8 mouse cellular contexts compared by ENCODE assay signal in genomic region chr5:143817116-143817930, GRCm38 (mm10). TPM values are rescaled to one million over a fixed set of nuclear protein-coding genes. Genes with fewer than 3 reads are reported as not detected.
DNase-seq lines count a peak whose midpoint lies in the region; ATAC-seq and TF ChIP-seq lines count a peak whose summit lies in the region.

Gene Eif2ak1 (plus strand): TSS chr5:143817788.

- H3K27ac ChIP-seq in MEL (ENCODE audit: control insufficient read depth, low read depth, low read length): peak within 1 kb of the TSS; percentile 72
- no peak within 1 kb of the TSS for H3K27ac ChIP-seq in cerebellum, adult 2 months (ENCODE audit: insufficient read depth, low read length)
- peak within 1 kb of the TSS; percentile 76 for H3K27ac ChIP-seq in forebrain, postnatal 0 days (ENCODE audit: low read depth, low read length)
- H3K27ac ChIP-seq in lung, embryonic 15.5 days: peak within 1 kb of the TSS; percentile 51

- TF ChIP-seq CTCF in MEL (IDR thresholded peaks at IDR 0.05 in 2 of 3, conservative IDR thresholded peaks at IDR 0.05 in 1 of 3; ENCODE audit: control insufficient read depth in 1 of 3, insufficient read depth in 1 of 3, low read depth in 2 of 3, low read length in 3 of 3, poor library complexity in 1 of 3, severe bottlenecking in 1 of 3): peak; percentile 54 to 75 (median 55)
- peak; percentile 27; the same call in 1 of the 2 replicates for TF ChIP-seq CTCF in cerebellum, adult 2 months (IDR thresholded peaks at IDR 0.05; ENCODE audit: borderline replicate concordance, insufficient read depth, low read depth, low read length)
- TF ChIP-seq CTCF in forebrain, postnatal 0 days (IDR thresholded peaks at IDR 0.05; ENCODE audit: low read depth): peak; percentile 67

- peak; percentile 81 for TF ChIP-seq RAD21 in MEL (IDR thresholded peaks at IDR 0.05; ENCODE audit: low read depth, low read length)

- peak; percentile 99 for ATAC-seq in forebrain, postnatal 0 days
- peak; percentile 99 for ATAC-seq in lung, embryonic 15.5 days (ENCODE audit: borderline replicate concordance, extremely low read depth, low FRiP score, low TSS enrichment)

- H3K9ac ChIP-seq in MEL (ENCODE audit: control insufficient read depth, low read depth, low read length, poor library complexity, severe bottlenecking): peak within 1 kb of the TSS; percentile 81
- H3K9ac ChIP-seq in forebrain, postnatal 0 days: peak within 1 kb of the TSS; percentile 76
- H3K9ac ChIP-seq in lung, embryonic 15.5 days: peak within 1 kb of the TSS; percentile 66

- peaks cover 20% of the 10 kb centered on the region for H3K79me2 ChIP-seq in MEL (ENCODE audit: control insufficient read depth, insufficient read depth, low read length, poor library complexity)

- H3K4me1 ChIP-seq in MEL (ENCODE audit: control insufficient read depth in 1 of 2, insufficient read depth in 2 of 2, low read length in 2 of 2): peaks cover 0 to 6% of the 10 kb centered on the region in 2 experiments; a peak in 1 of 4 replicates
- no peaks in the 10 kb centered on the region; the same call in 1 of the 2 replicates for H3K4me1 ChIP-seq in cerebellum, adult 2 months (ENCODE audit: control insufficient read depth, insufficient read depth, low read length)
- peaks cover 6% of the 10 kb centered on the region; the same call in 1 of the 2 replicates for H3K4me1 ChIP-seq in forebrain, postnatal 0 days (ENCODE audit: insufficient read depth)
- H3K4me1 ChIP-seq in lung, embryonic 15.5 days: peaks cover 11% of the 10 kb centered on the region

- no peak for TF ChIP-seq EP300 in MEL (IDR thresholded peaks at IDR 0.05; ENCODE audit: low read depth in 1 of 2, low read length in 2 of 2)

- H3K36me3 ChIP-seq in MEL (ENCODE audit: control insufficient read depth in 1 of 2, insufficient read depth in 2 of 2, low read length in 2 of 2): peaks cover 0 to 5% of the 10 kb centered on the region in 2 experiments; a peak in 1 of 4 replicates
- H3K36me3 ChIP-seq in forebrain, postnatal 0 days (ENCODE audit: insufficient read depth): no peaks in the 10 kb centered on the region
- H3K36me3 ChIP-seq in lung, embryonic 15.5 days: no peaks in the 10 kb centered on the region

- peak within 1 kb of the TSS; percentile 81 to 90 for H3K4me3 ChIP-seq in MEL (ENCODE audit: control insufficient read depth in 1 of 2, insufficient read depth in 1 of 2, low read depth in 2 of 2, low read length in 2 of 2)
- H3K4me3 ChIP-seq in cerebellum, adult 2 months (replicated peaks; ENCODE audit: insufficient read depth, low read depth, low read length): peak within 1 kb of the TSS; percentile 85
- H3K4me3 ChIP-seq in forebrain, postnatal 0 days (ENCODE audit: low read depth, low read length): peak within 1 kb of the TSS; percentile 87
- H3K4me3 ChIP-seq in lung, embryonic 15.5 days: peak within 1 kb of the TSS; percentile 76

- peak within 1 kb of the TSS; percentile 71 for H3K4me2 ChIP-seq in forebrain, postnatal 0 days (ENCODE audit: low read depth)
- peak within 1 kb of the TSS; percentile 92 for H3K4me2 ChIP-seq in lung, embryonic 15.5 days

- H3K9me3 ChIP-seq in MEL (replicated peaks; ENCODE audit: insufficient read depth, low read length): no peaks in the 10 kb centered on the region
- no peaks in the 10 kb centered on the region for H3K9me3 ChIP-seq in forebrain, postnatal 0 days (ENCODE audit: low read length)
- H3K9me3 ChIP-seq in lung, embryonic 15.5 days: no peaks in the 10 kb centered on the region

- under 1% methylated on average over 37 of the region's 37 CpGs for WGBS in cerebellum, adult 2 months
- 2% methylated on average over 37 of the region's 37 CpGs for WGBS in forebrain, postnatal 0 days
- 1% methylated on average over 36 of the region's 37 CpGs for WGBS in lung, embryonic 15.5 days

- H3K27me3 ChIP-seq in MEL (ENCODE audit: control insufficient read depth in 1 of 2, insufficient read depth in 2 of 2, low read length in 2 of 2): no peaks in the 10 kb centered on the region
- H3K27me3 ChIP-seq in cerebellum, adult 2 months (ENCODE audit: control insufficient read depth, insufficient read depth, low read length): no peaks in the 10 kb centered on the region
- no peaks in the 10 kb centered on the region for H3K27me3 ChIP-seq in forebrain, postnatal 0 days (ENCODE audit: insufficient read depth, low read length)
- no peaks in the 10 kb centered on the region for H3K27me3 ChIP-seq in lung, embryonic 15.5 days

- TF ChIP-seq POLR2A in MEL (IDR thresholded peaks at IDR 0.05; ENCODE audit: control insufficient read depth in 1 of 2, insufficient read depth in 1 of 2, low read depth in 1 of 2, low read length in 2 of 2, poor library complexity in 1 of 2): peak; percentile 74 to 90
- peak; percentile 82 for TF ChIP-seq POLR2A in cerebellum, adult 2 months (IDR thresholded peaks at IDR 0.05; ENCODE audit: borderline replicate concordance, insufficient read depth, low read length)

- DNase-seq in MEL (ENCODE audit: low read depth, low spot score): peak; percentile 96
- DNase-seq in cerebellum, adult 2 months: peak; percentile 91 to 95
- peak; percentile 95 for DNase-seq in forebrain, postnatal 0 days
- peak; percentile 95 for DNase-seq in heart, postnatal 4 days
- DNase-seq in layer of hippocampus, adult 8-10 months (ENCODE audit: low spot score in 2 of 2): peak; percentile 88 to 89
- DNase-seq in ovary, adult 18-20 months (ENCODE audit: low spot score): peak; percentile 88
- peak; percentile 95 for DNase-seq in thymus, postnatal 0 days (ENCODE audit: low spot score)

TF ChIP-seq in MEL, 35 proteins besides CTCF, POLR2A, EP300 and RAD21 (continues in another document):
- no peak for TF ChIP-seq UBTF (IDR thresholded peaks at IDR 0.05; ENCODE audit: borderline replicate concordance, insufficient read depth, low read depth, low read length)
- no peak; the same call in 1 of the 2 replicates for TF ChIP-seq KAT2A (conservative IDR thresholded peaks at IDR 0.05; ENCODE audit: low read depth, low read length)
- no peak for TF ChIP-seq CHD1 (IDR thresholded peaks at IDR 0.05; ENCODE audit: low read depth, low read length)
- TF ChIP-seq ZKSCAN1 (IDR thresholded peaks at IDR 0.05; ENCODE audit: low read depth, low read length): no peak
- TF ChIP-seq MAZ (IDR thresholded peaks at IDR 0.05; ENCODE audit: low read depth, low read length): peak; percentile 24; the same call in 1 of the 2 replicates
- TF ChIP-seq NRF1 (IDR thresholded peaks at IDR 0.05; ENCODE audit: insufficient read depth, low read depth, low read length, poor library complexity, severe bottlenecking): no peak
- TF ChIP-seq E2F4 (IDR thresholded peaks at IDR 0.05; ENCODE audit: borderline replicate concordance, low read depth, low read length): no peak
- peak; percentile 56 for TF ChIP-seq TBP (IDR thresholded peaks at IDR 0.05; ENCODE audit: low read depth, low read length)
- no peak for TF ChIP-seq MYB (IDR thresholded peaks at IDR 0.05; ENCODE audit: low read depth, low read length)
- TF ChIP-seq SIN3A (IDR thresholded peaks at IDR 0.05; ENCODE audit: low read length): peak; percentile 99
- no peak for TF ChIP-seq MEF2A (IDR thresholded peaks at IDR 0.05; ENCODE audit: extremely low read depth, insufficient replicate concordance, low read depth, low read length, poor library complexity, severe bottlenecking)
- TF ChIP-seq MYC (IDR thresholded peaks at IDR 0.05; ENCODE audit: low read depth, low read length): peak; percentile 72
- TF ChIP-seq JUND (IDR thresholded peaks at IDR 0.05; ENCODE audit: low read depth, low read length): no peak; the same call in 1 of the 2 replicates
- TF ChIP-seq TCF12 (IDR thresholded peaks at IDR 0.05; ENCODE audit: low read depth, low read length): peak; percentile 46; the same call in 1 of the 2 replicates
- TF ChIP-seq ETS1 (IDR thresholded peaks at IDR 0.05; ENCODE audit: low read depth, low read length): peak; percentile 23; the same call in 1 of the 2 replicates
- TF ChIP-seq GATA1 (IDR thresholded peaks at IDR 0.05; ENCODE audit: low read depth, low read length): peak; percentile 58; the same call in 1 of the 2 replicates
- peak; percentile 99 for TF ChIP-seq MXI1 (IDR thresholded peaks at IDR 0.05; ENCODE audit: low read depth, low read length)
- TF ChIP-seq ZNF384 (IDR thresholded peaks at IDR 0.05; ENCODE audit: low read depth, low read length): no peak
- TF ChIP-seq CHD2 (IDR thresholded peaks at IDR 0.05; ENCODE audit: low read length): no peak
- TF ChIP-seq RCOR1 (IDR thresholded peaks at IDR 0.05; ENCODE audit: low read depth, low read length): no peak
- TF ChIP-seq USF2 (IDR thresholded peaks at IDR 0.05; ENCODE audit: borderline replicate concordance in 1 of 2, insufficient read depth in 1 of 2, low read depth in 1 of 2, low read length in 2 of 2): no peak
- TF ChIP-seq ZC3H11A (IDR thresholded peaks at IDR 0.05; ENCODE audit: low read depth, low read length): peak; percentile 83
- TF ChIP-seq TAL1 (IDR thresholded peaks at IDR 0.05; ENCODE audit: low read length): no peak
- TF ChIP-seq BHLHE40 (IDR thresholded peaks at IDR 0.05; ENCODE audit: borderline replicate concordance, low read depth, low read length): no peak
- peak; percentile 79 for TF ChIP-seq POLR2AphosphoS2 (IDR thresholded peaks at IDR 0.05; ENCODE audit: low read length)
- no peak for TF ChIP-seq MAFK (IDR thresholded peaks at IDR 0.05; ENCODE audit: borderline replicate concordance, low read depth, low read length)
- no peak; the same call in 1 of the 2 replicates for TF ChIP-seq USF1 (IDR thresholded peaks at IDR 0.05; ENCODE audit: low read depth, low read length)
- peak; percentile 43; the same call in 1 of the 2 replicates for TF ChIP-seq ZMIZ1 (IDR thresholded peaks at IDR 0.05; ENCODE audit: low read depth, low read length)
- peak; percentile 84; the same call in 1 of the 2 replicates for TF ChIP-seq MAX (IDR thresholded peaks at IDR 0.05; ENCODE audit: low read length)
- no peak for TF ChIP-seq POLR2AphosphoS5 (IDR thresholded peaks at IDR 0.05; ENCODE audit: borderline replicate concordance, low read depth, low read length)

RNA-seq across cellular contexts. Expression of gene Eif2ak1, which starts in this region (rescaled TPM):
- total RNA-seq in MEL (2012; rRNA removed): 13.9 and 14.8 TPM in 2 replicates
- 10 to 100 TPM; 26.7 to 33.5 TPM for polyA plus RNA-seq in MEL (2012; ENCODE audit: insufficient read depth in 1 of 2, insufficient read length in 2 of 2, low read depth in 1 of 2, low replicate concordance in 2 of 2, missing spikeins in 1 of 2)
- 40.5 and 40.9 TPM in 2 replicates for polyA plus RNA-seq in cerebellum, adult 2 months (2012; rRNA removed)
- 27.5 and 28.0 TPM in 2 replicates for total RNA-seq in forebrain, postnatal 0 days (2014; rRNA removed)
- 31.7 and 36.8 TPM in 2 replicates for polyA plus RNA-seq in forebrain, postnatal 0 days (2015; fragmentation: Nextera tagmentation; extraction: Ambion mirVana)
- 10 to 100 TPM; 20.0 to 20.7 TPM for total RNA-seq in heart, postnatal 4 days (2021)
- total RNA-seq in layer of hippocampus, adult 8-10 months (2022): 10 to 100 TPM; 41.5 to 49.6 (median 43.1) TPM
- 33.3 and 36.4 TPM in 2 replicates for polyA plus RNA-seq in lung, embryonic 15.5 days (2015; fragmentation: Nextera tagmentation; extraction: Ambion mirVana)
- polyA plus RNA-seq in thymus, postnatal 0 days (2015; fragmentation: Nextera tagmentation; extraction: Ambion mirVana): 30.3 and 30.9 TPM in 2 replicates
